7 mouse cellular contexts compared by ENCODE assay signal in the genomic region with DNA sequence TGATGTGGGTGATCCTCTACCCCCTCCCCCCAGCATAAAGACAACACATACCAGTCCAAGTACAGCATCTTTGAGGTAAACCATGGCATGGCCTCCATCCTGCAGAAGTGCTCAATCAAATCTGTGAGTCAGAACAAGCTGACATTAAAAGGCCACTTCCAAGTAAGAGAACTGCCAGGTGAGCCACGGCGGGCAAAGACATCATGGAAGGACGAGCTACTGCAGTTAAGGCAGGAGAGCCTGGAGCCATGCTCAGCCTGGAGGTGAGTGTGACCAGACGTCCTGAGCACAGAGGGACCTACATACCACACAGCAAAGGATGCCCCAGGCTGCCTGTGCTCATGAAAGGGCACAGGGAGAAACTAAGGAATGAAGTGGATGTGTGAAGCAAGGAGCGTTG.
"Had no signal": no experiment of that assay in that cellular context is flagged by ENCODE, and none has a peak within 500 bp of the region (broad histone marks: within the 10 kb centered on the region; RNA-seq: fewer than 3 reads in every experiment).

No protein-coding gene starts in this region.

- DNase-seq: lung, adult 2 months; lung, postnatal 14 days; lung, postnatal 36 days; right cerebral cortex, postnatal 14 days; thymus, adult 18-20 months; thymus, postnatal 14 days; thymus, postnatal 36 days had no signal
